Mouse (Mus musculus): ENCODE data around the gene Tnik. TPM values are rescaled to one million over a fixed set of nuclear protein-coding genes. Genes with fewer than 3 reads are reported as not detected.

The Tnik gene
- total RNA-seq, 2 experiments from 2014 or later: 6.2 to 9.2 TPM

- ATAC-seq (replicated peaks; ENCODE audit: poor library complexity): peak; percentile 60
Observed at GRCm38 (mm10) chr3:28399593-28400216, 136.7 kb downstream of the Tnik start.

DNA sequence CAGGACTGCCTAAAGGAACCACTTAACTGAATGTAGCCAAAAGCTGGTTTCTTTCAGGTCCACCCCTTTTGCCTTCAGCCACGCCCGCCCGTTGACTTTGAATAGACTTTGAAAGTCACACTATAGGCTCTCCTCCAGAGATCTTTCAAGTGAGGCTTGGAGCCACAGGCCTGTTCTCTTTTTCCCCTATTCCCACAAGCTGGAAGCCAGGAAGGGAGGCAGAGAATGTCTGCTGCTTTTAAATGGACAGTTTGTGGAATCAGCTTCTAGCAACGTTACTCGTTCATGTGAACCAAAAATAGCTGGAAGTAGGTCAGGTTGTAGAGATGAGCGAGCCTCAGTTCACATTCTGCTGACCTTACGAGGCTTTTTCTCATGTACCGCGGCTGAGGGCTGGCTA, 138.3 kb downstream of the Tnik start:
- ATAC-seq (replicated peaks; ENCODE audit: poor library complexity): no peak

- ATAC-seq (replicated peaks; ENCODE audit: poor library complexity): peak; percentile 27; the same call in 1 of the 2 replicates
Observed at GRCm38 (mm10) chr3:28402221-28402620, 139.2 kb downstream of the Tnik start.

- no peak for ATAC-seq (replicated peaks; ENCODE audit: poor library complexity)
Observed at GRCm38 (mm10) chr3:28405391-28405790, 142.4 kb downstream of the Tnik start.

DNA sequence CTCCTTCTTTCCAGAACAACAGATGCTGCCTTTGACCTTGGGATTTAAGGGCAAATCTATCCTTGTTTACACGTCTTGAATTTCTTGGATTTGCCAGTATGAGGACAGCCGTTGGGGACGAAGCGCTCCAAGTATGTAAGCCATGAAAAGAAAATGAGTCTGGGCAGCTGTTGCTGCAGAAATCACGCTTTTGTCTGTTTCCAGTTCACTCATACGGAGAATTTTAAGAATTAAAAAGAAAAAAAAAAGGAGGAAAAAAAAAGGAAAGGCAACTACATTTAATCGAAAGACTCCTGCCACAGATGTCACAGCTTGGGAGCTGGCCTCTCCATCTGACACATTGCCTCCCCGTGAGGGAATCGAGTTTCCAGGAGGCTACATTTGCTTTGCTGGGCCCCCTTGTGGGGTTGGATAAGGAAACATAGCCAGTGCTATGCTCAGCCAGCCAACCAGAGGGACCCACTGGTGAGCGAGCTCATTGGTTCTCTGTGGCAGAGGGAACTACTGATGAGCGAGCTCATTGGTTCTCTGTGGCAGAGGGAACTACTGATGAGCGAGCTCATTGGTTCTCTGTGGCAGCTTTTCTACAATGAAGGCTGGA, 145.9 kb downstream of the Tnik start:
- peak; percentile 92 for ATAC-seq (replicated peaks; ENCODE audit: poor library complexity)

- peak; percentile 69 for ATAC-seq (replicated peaks; ENCODE audit: poor library complexity)
Observed at GRCm38 (mm10) chr3:28410269-28410668, 147.3 kb downstream of the Tnik start.

- ATAC-seq (replicated peaks; ENCODE audit: poor library complexity): no peak
Observed at GRCm38 (mm10) chr3:28415986-28416385, 153.0 kb downstream of the Tnik start.

GRCm38 (mm10) chr3:28417091-28417715, 154.2 kb downstream of the Tnik start:
- no peak for ATAC-seq (replicated peaks; ENCODE audit: poor library complexity)

DNA sequence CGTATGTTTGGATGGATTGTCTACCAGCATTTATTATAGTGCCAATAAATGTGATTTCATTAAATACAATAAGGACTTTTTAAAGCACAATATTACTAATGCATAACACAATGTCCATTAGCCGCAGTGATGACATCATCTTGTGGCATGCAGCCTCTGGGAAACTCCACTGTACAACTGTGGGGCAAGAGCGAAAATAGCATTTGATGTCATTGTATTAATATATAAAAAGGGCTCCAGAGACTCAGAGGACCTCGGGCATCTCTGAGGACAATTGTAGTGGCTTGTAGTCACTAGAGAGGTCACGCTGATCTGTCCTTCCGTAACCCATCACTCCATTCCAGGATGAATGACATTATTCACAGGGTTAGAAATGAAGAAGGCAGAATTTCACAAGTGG, 157.2 kb downstream of the Tnik start:
- no peak for ATAC-seq (replicated peaks; ENCODE audit: poor library complexity)

GRCm38 (mm10) chr3:28420698-28421097, 157.7 kb downstream of the Tnik start:
- no peak for ATAC-seq (replicated peaks; ENCODE audit: poor library complexity)

DNA sequence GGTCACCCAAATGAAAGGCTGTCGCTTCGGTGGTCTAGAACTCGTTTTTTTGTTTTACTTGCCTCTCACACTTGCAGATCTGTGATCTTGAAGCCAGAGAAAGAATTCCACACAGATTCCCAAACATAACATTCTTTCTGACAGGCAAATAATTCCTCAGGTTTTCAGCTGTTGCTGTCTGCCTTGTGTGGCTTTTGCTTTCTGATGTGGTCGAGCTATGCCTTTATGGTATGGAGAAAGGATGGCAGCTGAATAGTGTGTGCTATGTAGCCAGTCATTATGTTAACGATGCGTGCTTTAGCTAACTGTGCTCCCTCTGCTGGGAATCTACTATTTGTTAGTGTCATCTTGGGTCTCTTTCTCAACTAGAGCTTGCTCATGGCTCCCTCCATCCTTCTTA, 158.8 kb downstream of the Tnik start:
- ATAC-seq (replicated peaks; ENCODE audit: poor library complexity): no peak

DNA sequence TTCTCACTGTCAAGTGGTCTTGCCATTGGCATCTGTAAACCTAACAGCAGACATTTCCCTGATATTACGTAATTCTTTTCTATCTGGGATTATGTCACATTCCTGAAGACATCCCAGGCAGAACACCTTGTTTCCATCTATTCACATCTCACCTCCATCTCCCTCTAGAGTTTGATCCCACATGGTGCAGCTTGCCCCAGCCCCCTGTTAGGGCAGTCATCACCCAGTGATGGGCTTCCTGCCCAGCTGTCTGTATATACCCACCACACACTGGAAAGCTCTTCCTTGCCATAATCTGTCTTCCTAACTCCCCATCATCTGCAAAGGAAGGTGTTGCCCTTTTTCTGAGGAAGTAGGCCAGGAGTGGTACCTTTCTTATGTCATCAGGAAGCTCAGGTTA, 159.2 kb downstream of the Tnik start:
- no peak for ATAC-seq (replicated peaks; ENCODE audit: poor library complexity)

DNA sequence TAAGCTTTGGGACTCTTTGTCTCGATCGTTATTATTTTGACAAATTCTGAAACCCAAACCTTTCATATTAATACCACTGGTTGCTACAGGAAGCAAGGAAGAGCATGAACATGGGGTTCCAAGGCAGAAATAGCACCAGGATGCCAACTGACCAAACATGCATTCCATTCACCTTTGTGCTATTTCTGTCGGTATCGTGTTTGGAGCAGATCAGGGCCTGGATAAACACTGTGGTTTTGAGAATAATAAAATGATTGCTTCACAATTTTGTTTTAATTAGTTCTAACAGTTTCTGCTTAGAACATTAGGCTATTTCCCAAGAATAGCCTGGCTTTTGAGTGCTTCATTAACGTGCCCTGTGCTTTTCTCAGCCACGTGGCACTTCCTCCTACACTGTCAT, 162.9 kb downstream of the Tnik start:
- no peak for ATAC-seq (replicated peaks; ENCODE audit: poor library complexity)

DNA sequence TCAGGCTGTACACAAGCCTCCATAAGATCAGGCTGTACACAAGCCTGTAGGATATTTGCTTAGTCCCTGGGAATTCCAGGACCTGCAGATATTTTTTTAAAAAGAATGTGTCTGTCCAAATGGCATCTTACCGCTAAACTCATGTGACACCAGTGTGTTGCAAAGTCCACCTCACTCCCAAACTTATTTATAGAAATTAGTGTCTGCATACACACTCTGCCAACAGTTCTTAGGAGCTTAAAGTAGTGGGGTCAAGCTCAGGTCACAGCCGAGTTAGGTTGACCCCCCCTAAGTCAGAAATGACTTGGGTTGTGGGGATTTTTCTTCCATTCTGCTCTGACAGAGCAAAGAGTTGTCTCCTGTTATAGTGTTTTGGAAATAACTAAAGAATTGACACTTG, 168.4 kb downstream of the Tnik start:
- ATAC-seq (replicated peaks; ENCODE audit: poor library complexity): no peak

GRCm38 (mm10) chr3:28432321-28432720, 169.3 kb downstream of the Tnik start:
- no peak for ATAC-seq (replicated peaks; ENCODE audit: poor library complexity)

GRCm38 (mm10) chr3:28435478-28435877, 172.5 kb downstream of the Tnik start:
- ATAC-seq (replicated peaks; ENCODE audit: poor library complexity): no peak

DNA sequence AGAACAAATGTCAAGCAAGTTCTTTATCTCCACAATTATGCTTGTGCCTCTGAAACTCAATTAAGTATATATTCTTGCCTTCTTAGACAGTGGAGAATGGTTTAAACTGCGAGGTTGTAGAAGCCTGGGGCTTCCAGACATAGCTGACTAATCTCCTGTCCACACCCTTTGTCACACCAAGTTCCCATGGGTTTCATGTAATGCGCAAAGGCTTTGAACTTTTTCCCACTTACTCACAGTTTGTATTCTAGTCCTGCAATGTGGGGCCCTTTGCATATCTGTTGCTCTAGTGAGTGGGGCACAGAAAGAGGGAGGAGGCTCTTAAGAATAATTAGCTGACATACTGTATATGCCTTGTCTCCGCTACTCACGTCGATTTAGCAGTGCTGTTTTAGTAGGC, 174.4 kb downstream of the Tnik start:
- no peak for ATAC-seq (replicated peaks; ENCODE audit: poor library complexity)

DNA sequence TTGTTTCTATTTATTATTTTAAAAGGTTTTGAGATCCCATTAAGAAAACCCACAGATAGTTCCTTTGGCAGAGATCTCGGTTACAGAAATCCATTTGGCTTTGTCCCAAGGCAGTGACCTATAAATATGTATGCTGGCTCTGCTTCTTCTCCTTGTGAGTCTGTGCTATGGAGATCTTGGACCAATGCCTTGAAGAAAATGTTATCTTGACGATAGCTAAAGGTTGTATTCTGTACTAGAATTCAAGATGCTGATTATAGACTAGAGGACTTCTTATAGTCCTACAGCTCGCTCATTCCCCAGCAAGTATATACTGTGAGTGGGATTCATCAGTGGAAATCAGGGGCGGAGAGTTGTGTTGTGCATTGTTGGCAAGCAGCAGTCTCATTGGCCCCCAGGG, 178.5 kb downstream of the Tnik start:
- no peak for ATAC-seq (replicated peaks; ENCODE audit: poor library complexity)

DNA sequence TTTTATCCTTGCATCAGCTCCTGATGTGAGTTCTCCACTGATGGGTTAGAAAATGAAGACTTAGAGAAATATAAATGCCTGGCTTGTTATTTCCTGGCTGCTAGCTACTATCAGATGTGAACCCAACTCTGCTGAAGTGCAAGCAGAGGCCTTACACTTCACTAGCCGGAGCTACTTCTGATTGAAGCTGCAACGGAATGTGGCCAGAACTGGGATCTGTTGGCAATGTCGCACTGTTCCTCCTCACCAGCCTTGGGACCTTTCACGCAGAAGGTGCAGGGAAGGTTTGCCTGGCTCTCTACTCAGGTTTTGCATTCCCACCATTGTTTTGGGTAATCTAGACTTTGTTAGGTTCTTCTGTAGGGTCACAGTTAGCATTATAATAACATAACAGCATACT, 179.1 kb downstream of the Tnik start:
- no peak for ATAC-seq (replicated peaks; ENCODE audit: poor library complexity)

DNA sequence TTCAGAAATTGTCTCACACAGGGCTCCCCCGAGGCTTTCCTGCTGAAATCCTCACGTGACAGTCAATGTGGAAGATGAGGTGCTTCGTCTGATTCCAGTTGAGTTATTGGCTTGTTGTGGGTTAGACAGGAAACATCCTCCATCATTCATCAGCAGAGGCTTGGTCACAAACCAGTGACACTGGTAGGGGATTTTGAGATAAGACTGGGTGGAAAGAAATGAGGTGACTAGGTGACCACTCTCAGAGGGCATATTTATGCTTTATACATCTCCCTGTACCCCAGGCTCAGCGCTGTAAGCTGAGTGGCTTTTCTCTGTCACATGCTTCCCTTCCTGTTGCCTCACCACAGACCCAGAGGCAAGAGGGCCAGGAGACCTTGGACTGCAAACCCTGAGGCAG, 184.9 kb downstream of the Tnik start:
- no peak for ATAC-seq (replicated peaks; ENCODE audit: poor library complexity)

DNA sequence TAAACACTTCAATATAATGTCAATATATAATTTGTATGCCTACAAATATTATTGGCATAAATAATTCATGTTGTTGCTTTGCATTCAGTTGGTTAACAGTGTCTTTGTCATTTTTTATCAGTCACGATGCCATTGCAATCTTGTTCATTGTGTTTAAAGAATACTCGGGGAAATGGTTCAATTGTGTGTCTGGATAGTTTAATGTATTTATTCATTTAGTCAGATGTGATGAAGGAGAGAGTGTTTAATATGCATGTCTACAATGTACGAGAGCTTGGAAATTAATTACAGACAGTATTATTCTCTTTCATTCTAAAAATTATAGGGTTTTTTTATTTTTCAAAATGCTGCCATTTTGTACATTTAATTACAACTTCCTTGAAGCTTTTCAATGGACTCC, 190.4 kb downstream of the Tnik start:
- ATAC-seq (replicated peaks; ENCODE audit: poor library complexity): no peak

- ATAC-seq (replicated peaks; ENCODE audit: poor library complexity): no peak
Observed at GRCm38 (mm10) chr3:28456842-28457241, 193.8 kb downstream of the Tnik start.

- no peak for ATAC-seq (replicated peaks; ENCODE audit: poor library complexity)
Observed at GRCm38 (mm10) chr3:28457517-28457916, 194.5 kb downstream of the Tnik start.
